Mouse (Mus musculus) frontal cortex, postnatal 25 days (tissue): ENCODE results near the gene Gorasp1.

Source experiments
- DNase-seq, 2 experiments: peaks; one replicate each; pipeline ENCODE4 v3.0.0; 2022; ENCODE audit warnings: low spot score in 2 of 2

The Gorasp1 gene

GRCm38 (mm10) chr9:119926497-119926896, 10.9 kb downstream of the Gorasp1 start:
- no peak for DNase-seq

- DNase-seq: no peak
These were observed 11.6 kb downstream of the Gorasp1 start for GRCm38 (mm10) chr9:119925729-119926128.

GRCm38 (mm10) chr9:119925120-119925657, 12.2 kb downstream of the Gorasp1 start:
- DNase-seq: no peak

- DNase-seq: no peak
These were observed 13.9 kb downstream of the Gorasp1 start for GRCm38 (mm10) chr9:119923462-119923861.

GRCm38 (mm10) chr9:119919858-119920257, 17.5 kb downstream of the Gorasp1 start:
- DNase-seq: no peak

DNA sequence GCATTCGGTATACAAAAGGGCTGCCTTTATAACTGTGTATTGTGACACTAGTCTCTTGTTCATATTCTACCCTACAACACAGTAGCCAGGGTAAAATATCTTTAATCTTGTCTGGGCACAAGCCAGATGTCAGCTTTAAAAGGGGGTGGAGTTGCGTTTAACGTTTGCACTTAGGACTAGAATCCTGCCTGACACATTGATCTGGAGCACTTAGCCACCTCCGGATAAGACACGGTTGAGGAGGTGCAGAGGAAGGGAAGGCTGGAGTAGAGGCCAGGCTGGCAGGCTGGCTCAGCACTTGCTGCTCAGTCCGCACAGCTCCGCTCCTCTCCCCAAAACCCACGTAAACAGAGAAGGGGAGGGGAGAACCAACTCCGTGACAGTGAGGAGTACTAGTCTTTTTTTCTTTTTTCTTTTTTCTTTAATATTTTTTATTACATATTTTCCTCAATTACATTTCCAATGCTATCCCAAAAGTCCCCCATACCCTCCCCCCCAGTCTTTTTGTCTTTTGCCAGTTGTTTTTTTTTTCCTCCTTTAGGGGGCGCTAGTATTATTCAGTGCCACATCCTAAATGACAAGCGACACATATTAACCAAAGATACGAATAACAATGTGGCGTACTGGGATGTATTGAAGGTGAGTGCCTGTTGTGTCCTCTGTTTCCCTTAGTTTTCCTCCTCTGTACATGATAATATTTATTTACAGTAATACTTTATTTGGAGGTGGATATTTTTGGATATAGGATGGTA, 24.1 kb downstream of the Gorasp1 start:
- no peak for DNase-seq

DNA sequence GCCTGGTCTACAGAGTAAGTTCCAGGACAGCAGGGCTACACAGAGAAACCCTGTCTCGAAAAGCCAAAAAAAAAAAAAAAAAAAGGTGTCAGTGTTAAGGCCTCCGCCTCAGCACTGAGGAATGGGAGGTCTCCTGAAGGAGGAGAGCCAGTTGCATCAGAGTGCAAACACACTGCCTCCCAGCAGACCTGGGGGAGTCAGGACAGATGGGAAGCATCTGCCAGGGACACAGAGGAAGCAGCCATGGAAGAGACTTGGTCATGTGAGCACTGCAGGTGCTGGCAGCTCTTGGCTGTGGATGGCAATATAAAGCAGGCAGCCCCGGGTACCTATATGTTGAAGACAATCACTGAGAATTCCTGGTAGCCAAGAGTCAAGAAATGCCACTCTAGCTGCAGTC, 27.4 kb downstream of the Gorasp1 start:
- no peak for DNase-seq

DNA sequence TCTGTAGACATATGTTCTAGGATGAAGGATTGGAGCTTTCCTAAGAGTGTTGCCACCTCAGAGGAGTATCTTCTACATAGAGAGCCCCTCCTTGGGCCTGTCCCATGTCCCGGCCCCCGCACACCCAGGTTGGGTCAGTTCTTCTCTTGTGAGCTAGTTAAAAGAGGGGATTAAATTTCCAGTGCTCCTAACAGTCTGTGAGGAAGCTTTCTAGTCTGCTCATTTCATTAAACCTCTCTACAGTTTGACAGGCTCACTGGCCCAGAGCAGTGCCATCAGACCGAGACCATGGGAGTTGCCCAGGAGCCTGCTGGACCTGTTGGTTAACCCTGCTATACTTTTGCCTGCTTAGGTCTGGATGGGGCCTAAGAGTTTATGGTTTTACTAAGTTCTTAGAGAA, 28.7 kb downstream of the Gorasp1 start:
- no peak for DNase-seq

GRCm38 (mm10) chr9:119902410-119903151, 34.8 kb downstream of the Gorasp1 start:
- DNase-seq: no peak

DNA sequence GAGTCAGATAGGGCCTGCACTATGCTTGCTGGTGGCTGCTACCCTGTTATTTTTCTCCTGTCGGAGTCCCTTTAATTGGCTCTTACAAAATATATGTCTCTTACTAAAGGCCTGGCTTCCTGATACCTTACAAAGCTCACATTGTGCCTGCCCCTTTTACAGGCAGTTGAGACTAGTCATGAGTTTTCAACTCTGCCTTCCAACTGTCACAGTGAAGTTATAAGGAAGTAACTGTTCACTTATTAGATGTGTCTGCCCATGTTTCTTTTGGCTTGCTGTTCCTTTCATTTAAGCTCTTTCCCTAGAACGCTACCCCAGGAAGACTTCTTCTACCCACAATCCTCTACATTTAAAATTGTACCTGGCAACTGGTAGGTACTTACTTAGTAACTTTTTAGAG, 37.9 kb downstream of the Gorasp1 start:
- DNase-seq: no peak

DNA sequence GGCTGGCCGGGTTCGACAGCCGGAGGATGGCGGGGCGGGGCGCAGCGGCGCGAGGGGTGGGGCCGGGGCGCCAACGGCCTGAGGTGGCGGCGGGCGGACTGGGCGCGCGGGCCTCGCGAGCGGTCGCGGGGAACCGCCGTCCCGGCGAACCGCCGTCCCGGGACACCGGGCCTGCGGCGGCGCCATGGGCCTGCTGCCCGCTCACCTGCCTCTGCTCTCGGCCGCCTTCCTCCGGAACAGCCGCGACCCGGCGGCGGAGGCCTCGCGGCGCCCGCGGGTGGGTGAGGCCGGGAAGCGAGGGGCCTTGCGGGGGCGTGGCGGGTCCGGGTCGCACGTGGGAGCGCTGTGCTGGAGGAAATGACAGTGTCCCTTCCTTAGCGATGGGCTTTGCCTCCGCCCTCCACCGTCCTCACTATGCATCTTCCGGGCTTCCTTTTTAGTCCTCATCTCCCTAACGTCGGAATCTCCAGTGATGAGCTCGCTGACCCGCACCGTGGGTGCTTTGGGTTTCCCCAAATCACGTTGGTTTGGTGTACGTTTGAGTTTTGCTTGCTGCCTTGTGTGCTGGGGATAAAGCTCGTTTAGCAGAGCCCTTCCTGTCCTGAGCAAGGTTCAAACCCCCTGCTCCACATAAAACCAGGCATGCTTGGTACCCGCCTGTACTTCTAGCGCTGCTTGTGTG, 42.2 kb downstream of the Gorasp1 start:
- peak; percentile 19 to 33 for DNase-seq

- DNase-seq: peak; percentile 92 to 93
These were observed 42.9 kb downstream of the Gorasp1 start, which contains the start of gene Wdr48 for GRCm38 (mm10) chr9:119894339-119895009. Gene Wdr48, plus strand, starts transcription at chr9:119894878.

- DNase-seq: no peak
These were observed 43.5 kb downstream of the Gorasp1 start for GRCm38 (mm10) chr9:119893881-119894280.

GRCm38 (mm10) chr9:119890692-119891091, 46.7 kb downstream of the Gorasp1 start:
- no peak for DNase-seq

DNA sequence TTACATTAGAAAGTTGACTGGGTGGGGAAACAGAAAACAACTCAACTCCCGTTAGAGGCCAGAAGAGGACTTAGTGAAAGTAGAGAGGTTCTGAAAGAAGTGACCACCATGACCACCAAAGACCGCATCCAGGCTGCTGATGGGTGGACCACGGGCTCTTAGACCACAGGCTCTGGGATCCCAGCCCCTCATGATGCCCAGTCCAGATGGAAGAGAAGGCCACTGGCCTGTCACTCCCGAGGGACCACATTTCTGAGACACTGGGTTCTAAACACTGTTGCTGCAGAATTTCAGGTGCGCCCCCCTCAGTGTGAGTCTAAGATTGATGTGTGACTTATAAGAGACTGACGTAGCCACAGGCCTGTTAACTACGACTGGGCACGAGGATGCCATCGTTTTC, 47.9 kb downstream of the Gorasp1 start:
- no peak for DNase-seq

- no peak for DNase-seq
These were observed 48.5 kb downstream of the Gorasp1 start for GRCm38 (mm10) chr9:119888843-119889246.

DNA sequence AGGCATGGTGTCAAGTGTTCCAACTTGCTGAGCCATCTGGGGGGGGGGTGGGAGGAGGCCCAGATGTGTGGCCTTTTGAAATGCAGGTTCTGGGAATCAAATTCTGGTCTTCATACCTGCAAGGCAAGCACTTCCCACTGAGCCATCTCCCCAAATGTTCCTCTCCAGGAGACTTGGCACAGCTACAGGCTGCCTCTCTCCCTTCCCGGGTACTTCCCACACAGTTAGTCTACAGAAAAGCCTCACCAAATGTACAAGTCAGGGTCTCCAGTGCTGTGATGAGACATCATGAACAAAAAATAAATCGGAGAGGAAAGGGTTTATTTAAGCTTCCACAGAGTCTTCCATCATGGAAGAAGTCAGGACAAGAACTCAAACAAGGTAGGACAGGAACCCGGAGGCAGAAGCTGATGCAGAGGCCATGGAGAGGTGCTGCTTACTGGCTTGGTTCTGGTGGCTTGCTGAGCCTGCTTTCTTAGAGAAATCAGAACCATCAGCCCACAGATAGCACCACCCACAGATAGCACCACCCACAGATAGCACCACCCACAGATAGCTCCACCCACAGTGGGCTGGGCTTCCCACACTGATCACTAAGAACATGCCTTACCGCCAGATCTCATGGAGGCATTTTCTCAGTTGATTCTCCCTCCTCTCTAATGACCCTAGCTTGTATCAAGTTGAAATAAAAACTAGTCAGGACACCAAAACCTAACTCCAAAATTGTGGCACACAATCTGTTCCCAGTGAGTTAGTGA, 50.0 kb downstream of the Gorasp1 start:
- peak in 1 of 2 experiments; percentile 3 for DNase-seq
